Mouse (Mus musculus): ENCODE results near the gene Olfr1441.

Olfr1441 gene

DNA sequence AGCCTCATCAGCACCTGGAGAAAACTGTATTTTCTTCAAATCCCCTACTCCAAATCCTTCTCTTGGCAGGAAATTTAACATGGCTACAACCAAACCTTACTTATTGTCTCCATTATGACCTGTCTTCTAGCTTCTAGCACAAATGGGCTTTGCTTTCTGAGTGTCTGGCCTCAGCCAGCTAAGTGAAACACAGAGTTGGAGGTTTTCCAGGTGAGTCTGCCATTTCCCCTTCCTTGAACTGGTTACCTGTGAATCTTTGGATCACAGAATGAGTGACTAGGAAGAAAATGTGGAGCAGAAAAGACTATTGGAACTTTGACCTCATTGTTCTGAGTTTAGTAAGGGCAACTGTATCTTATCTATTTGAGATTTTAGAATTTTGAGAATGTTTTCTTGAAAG, at the start of gene Olfr1441:
Gene Olfr1441, plus strand, starts transcription at position 73 of the 400 bp plus-strand sequence.
- DNase-seq = no peak

GRCm38 (mm10) chr19:12373004-12373403, 44.2 kb upstream of the Olfr1441 start:
- no peak for DNase-seq

- no peak for DNase-seq
These were observed 42.7 kb upstream of the Olfr1441 start for GRCm38 (mm10) chr19:12374465-12375025.

GRCm38 (mm10) chr19:12386979-12387378, 30.3 kb upstream of the Olfr1441 start, which contains the start of gene Olfr1440:
Gene Olfr1440, plus strand, starts transcription at chr19:12387279.
- no peak for DNase-seq

GRCm38 (mm10) chr19:12413737-12414136, 3.5 kb upstream of the Olfr1441 start:
- DNase-seq = no peak

DNA sequence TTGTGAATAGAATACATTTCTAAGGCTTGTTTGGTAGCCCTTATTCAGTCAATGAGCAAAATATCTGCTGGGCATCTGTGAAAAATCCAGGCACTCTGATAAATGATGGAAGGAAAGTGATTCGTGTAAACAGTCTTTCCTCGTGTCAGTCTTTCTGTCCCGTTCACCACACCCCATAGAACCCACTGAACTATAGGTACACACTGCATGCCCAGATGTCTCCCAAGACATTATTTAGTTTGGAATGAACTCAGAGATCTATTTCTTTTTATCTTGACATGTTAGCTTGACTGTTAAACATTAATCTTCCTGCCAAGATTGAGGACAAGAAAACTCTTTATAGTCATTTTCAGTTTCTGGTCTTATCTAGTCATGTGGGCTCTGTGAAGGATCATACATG, 1.1 kb downstream of the Olfr1441 start:
- DNase-seq = no peak

DNA sequence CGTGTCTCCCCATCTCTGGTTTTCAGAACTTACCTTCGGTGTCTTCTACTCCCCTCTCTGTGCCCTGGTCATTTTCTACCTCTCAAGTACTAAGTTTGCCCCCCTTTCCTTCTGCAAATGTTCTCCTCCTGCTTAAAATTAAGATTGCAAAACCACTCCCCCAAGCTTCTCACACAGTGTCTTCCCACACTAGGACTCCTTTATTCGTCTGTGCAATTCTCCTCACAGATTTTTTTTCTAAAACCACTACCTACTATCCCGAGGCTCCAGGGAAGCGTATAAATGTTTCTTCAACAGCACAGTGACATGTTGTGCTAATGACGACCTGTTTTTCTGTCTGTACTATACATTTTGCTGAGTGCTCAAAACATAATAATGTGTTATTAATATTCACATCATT, 3.3 kb downstream of the Olfr1441 start:
- DNase-seq = no peak

DNA sequence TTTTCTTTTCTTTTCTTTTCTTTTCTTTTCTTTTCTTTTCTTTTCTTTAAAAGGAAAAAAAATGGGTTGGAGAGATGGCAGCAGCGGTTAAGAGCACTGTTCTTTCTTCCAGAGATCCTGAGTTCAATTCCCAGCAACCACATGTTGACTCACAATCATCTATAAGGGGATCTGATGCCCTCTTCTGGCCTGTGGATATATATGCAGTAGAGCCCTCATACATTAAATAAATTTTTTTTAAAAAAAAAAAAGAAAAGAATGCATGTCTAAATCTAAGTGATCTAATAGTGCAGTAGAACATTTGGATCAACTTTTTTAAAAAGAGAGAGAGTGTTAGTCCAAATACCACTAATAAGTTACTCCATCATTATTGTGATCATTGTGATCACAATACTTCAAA, 4.4 kb downstream of the Olfr1441 start:
- DNase-seq = no peak

DNA sequence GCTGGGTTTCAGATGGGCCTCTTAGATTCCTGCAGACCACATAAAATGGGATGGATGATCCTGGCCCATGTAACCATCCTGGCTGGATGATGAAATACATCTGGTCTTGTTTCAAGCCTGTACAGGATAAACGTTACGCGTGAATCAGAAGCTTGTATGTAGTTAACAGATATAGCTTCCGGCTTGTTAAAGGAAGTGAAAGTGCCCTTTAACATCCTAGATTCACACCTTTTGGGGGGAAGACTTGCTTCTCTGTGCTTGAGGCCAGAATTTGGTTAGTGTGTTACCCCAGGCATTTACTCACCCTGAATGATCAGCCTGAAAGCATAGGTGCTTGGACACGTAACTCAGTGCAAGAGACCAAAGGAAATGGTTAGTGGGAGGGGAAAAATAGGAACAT, 9.9 kb downstream of the Olfr1441 start:
- DNase-seq = no peak

GRCm38 (mm10) chr19:12427605-12428004, 10.4 kb downstream of the Olfr1441 start, which contains the start of gene Pfpl:
Gene Pfpl, plus strand, starts transcription at chr19:12427905.
- DNase-seq = no peak

GRCm38 (mm10) chr19:12433033-12433432, 15.8 kb downstream of the Olfr1441 start:
- DNase-seq = peak; percentile 61

GRCm38 (mm10) chr19:12435011-12435416, 17.8 kb downstream of the Olfr1441 start:
- no peak for DNase-seq

DNA sequence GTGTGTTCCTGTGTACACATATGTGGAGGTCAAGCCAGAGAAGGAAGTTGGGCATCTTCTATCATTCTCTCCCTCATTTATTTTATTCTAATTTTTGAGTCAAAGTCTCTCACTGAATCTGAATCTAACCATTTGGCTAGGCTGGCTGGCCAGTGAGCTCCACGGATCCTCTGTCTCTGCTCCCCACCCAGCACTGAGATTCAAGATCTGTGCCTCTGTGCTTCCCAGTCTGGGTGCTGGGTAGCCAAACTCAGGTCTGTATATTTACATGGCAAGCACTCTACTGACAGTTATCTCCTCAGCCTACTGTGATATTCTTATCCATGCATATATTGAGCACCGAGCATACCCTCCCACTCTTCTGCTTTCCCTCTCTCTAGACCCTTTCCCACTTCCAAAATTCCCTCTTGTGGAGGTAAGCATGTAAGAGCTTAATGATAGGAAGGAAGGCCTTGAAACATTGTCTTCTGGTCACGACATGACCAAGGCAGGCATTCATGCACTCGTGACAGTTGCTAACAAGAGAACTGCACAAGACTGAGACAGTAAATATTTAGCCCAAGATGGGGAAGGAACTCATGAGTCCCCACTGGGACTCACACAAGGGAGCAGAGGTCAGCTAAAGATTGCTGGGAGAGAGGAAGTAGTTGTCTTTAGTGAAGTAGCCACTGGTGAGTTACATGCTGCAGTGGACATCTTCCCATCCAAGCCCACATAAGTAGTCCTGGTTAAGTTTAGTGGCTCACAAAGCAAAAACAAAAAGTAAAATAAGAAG, 18.7 kb downstream of the Olfr1441 start:
- DNase-seq = no peak

- DNase-seq = no peak
These were observed 22.3 kb downstream of the Olfr1441 start for GRCm38 (mm10) chr19:12439581-12439980.

- no peak for DNase-seq
These were observed 23.0 kb downstream of the Olfr1441 start for GRCm38 (mm10) chr19:12440103-12440725.

DNA sequence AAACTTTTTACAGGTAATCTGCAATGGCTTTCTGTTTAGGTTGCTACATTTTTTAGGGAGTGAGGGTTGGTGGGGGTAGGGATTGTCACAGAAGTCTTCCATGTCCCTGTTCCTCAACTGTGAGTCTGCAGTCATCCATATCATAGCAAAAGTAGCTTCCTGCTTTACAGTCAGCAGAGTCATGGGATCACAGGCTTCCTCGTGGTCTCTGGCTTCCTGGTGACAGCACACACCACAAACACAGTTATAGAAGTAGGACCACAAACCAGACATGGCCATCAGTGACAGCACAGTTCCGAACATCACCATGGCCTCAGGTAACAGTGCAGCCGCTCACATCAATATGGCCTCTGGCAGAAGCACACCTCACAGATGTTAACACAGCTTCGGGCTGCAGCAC, 25.3 kb downstream of the Olfr1441 start:
- no peak for DNase-seq

- DNase-seq = no peak
These were observed 27.8 kb downstream of the Olfr1441 start for GRCm38 (mm10) chr19:12445014-12445413.

GRCm38 (mm10) chr19:12457401-12458066, 40.3 kb downstream of the Olfr1441 start:
- DNase-seq = peak; percentile 24

GRCm38 (mm10) chr19:12459516-12459915, 42.3 kb downstream of the Olfr1441 start:
- DNase-seq = no peak

DNA sequence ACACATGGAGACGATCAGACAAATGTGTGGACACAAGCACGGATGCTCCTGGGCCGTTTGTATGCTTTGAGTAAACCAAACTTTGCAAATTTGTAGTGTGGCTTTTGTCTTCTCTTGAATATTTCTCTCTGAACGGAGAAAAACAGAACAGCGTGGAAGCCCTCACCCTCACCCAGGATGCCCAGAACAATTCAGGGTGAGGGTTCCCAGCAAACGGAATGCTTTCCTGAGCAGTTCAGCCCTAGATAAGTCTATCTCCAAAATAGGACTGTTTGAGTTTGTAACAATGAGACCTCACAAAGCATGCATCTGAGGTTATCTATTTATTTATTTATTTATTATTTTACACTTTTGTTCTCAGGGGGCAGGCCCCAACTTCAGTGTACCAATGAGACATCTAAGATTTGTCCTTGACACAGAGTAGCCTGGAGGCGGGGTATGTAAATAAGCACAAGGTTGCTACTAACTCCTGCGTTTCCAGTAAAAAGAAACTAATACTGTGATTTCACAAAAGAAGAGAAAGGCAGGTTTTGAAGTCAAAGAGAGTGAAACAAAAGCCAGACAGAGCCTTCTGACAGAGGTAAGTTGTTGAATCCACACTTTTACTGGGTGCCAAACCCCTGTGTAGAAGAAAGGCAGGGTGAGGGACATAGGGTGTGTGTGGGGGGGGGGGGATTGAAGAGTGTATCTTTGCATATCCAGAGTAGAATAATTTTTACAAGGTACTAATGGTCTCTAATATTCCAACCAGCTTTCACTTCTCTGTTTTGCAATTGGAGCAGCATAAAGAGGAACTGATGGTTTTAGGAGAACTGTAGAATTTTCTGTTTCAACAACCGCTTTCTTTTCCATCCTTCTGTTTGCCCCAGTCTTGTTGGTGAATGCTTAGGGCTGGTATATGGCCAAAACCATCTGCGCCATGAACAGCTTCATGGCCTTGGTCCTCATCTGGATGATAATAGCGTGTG, 43.3 kb downstream of the Olfr1441 start, which contains the start of gene Mpeg1:
Gene Mpeg1, plus strand, starts transcription at position 498 of the 968 bp plus-strand sequence.
- no peak for DNase-seq

DNA sequence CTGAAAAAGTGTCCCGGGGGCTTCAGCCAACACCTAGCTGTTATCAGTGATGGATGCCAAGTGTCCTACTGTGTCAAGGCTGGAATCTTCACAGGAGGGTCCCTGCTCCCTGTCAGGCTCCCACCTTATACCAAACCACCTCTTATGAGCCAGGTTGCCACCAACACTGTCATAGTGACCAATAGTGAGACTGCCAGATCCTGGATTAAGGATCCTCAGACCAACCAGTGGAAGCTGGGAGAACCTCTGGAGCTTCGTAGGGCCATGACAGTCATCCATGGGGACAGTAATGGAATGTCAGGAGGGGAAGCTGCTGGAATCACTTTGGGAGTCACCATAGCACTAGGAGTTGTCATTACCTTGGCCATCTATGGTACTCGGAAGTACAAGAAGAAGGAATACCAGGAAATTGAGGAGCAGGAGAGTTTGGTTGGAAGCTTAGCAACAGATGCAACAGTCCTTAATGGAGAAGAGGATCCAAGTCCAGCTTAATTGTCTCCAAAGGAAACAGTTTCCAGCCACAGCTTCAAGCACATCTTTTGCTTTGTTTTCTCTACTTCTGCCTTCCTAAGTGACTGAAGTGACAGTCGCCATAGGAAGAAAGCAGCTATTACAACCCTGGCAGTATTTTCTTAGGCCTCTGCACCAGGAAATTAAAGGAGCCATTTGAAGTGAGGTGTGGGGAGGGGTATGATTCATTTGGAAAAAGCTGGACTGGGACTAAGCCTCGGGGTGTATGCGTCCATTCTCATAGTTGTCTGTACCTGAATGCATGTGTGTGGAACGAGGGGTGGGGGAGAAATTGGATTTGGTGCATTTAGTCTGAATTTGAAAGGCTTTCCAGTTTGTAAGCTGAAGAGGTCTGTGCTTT, 45.9 kb downstream of the Olfr1441 start:
- no peak for DNase-seq
